Mouse (Mus musculus) midbrain, embryonic 15.5 days (tissue): ENCODE data around the gene Sytl3. TPM values are rescaled to one million over a fixed set of nuclear protein-coding genes. Genes with fewer than 3 reads are reported as not detected.

Experiments
- ATAC-seq: fragments of 200-750 bp; cut with Nextera tagmentation; replicated peaks from 2 replicates; pipeline ENCODE4 v1.8.0; 2017; ENCODE audit warnings: moderate TSS enrichment
- H3K27ac ChIP-seq: fragments of 300-500 bp; sonication (generic); 2 replicates; pipeline ENCODE4 v1.5.1; 2015; ENCODE audit warnings: mild to moderate bottlenecking, inconsistent platforms
- H3K27me3 ChIP-seq: fragments of 300-500 bp; sonication (generic); replicated peaks from 2 replicates; pipeline ENCODE4 v1.6.1; 2015; ENCODE audit warnings: inconsistent platforms
- H3K36me3 ChIP-seq: fragments of 300-500 bp; sonication (generic); replicated peaks from 2 replicates; pipeline ENCODE4 v1.6.1; 2015; ENCODE audit warnings: inconsistent platforms
- H3K4me1 ChIP-seq: fragments of 300-500 bp; sonication (generic); 2 replicates; pipeline ENCODE4 v1.6.1; 2015; ENCODE audit warnings: inconsistent platforms
- H3K4me2 ChIP-seq: fragments of 300-500 bp; sonication (generic); 2 replicates; pipeline ENCODE4 v1.6.1; 2015; ENCODE audit warnings: inconsistent platforms, mild to moderate bottlenecking, moderate library complexity
- H3K4me3 ChIP-seq: fragments of 300-500 bp; sonication (generic); 2 replicates; pipeline ENCODE4 v1.5.1; 2015; ENCODE audit warnings: mild to moderate bottlenecking, inconsistent platforms
- H3K9ac ChIP-seq: fragments of 300-500 bp; sonication (generic); 2 replicates; pipeline ENCODE4 v1.6.1; 2015; ENCODE audit warnings: mild to moderate bottlenecking, inconsistent platforms
- H3K9me3 ChIP-seq: fragments of 300-500 bp; sonication (generic); 2 replicates; pipeline ENCODE4 v1.6.1; 2016; ENCODE audit warnings: inconsistent platforms
- WGBS: fragments of 180-500 bp; shearing (Covaris S2); methylation state at CpG from one replicate; pipeline ENCODE4 v1.1.7; 2015; ENCODE audit warnings: mixed read lengths; 5-methylcytosine and 5-hydroxymethylcytosine counted together
- polyA plus RNA-seq: library from polyadenylated mRNA; unstranded; fragments of >200 nt; fragmentation: Nextera tagmentation; extraction: Ambion mirVana; gene quantifications from 2 replicates; pipeline ENCODE4 v1.2.1, GENCODE M21; 2015

Sytl3 gene
- polyA plus RNA-seq, 1 experiment from 2014 or later = 0.90 TPM

- Histone ChIP-seq H3K36me3 (no peaks in the 10 kb centered on the region), H3K4me3 (no peak overlapping the region), H3K27me3 (no peaks in the 10 kb centered on the region), H3K27ac (no peak overlapping the region), H3K4me1 (peaks cover 6% of the 10 kb centered on the region; the same call in 1 of the 2 replicates), H3K9ac (no peak overlapping the region), H3K4me2 (no peak overlapping the region), H3K9me3 (no peaks in the 10 kb centered on the region)
- 94% methylated on average over 12 of the region's 12 CpGs for WGBS
- no peak for ATAC-seq
Measured at GRCm38 (mm10) chr17:6734746-6735441, 76.0 kb downstream of the Sytl3 start.

DNA sequence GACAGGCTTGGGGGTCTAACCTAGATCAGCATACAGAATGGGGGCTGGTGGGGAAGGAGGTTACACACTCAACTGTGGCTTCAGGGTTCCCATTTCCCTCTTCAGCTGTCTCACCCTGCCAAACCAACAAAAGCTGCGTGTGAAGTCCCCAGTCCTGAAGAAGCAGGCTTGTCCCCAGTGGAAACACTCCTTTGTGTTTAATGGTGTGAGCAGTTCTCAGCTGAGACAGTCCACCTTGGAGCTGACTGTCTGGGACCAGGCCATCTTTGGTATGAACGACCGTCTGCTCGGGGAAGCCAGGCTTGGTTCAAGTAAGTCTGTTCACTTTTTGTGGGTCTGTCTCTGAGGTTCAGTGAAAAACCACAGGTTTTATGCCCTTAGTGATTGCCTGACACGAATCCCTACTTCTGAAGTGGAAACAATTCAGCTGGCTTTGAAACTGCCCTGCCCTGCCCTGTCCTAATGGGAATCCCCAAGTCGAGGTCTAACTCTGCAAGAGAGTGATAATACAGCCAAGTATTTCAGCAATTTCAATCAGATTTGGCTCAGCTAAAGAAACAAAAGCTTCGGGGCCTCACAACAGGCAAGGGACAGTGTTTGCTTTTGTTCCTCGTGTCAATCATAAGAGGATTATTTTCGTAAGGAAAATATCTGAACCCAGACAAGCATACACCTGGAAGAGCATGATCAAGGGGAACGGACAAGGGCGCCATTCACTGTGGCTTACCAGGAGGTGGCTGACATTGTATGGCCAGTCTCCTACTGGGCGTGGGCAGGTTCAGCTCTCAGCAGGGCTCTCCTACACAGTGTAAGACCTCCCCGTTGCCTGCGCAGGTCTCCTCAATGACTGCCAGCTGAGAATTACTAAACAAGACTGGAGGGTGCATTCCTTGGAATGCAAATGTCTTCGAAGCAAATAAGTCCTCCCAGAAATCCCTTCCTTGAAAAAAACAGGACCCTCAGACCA is 77.7 kb downstream of the Sytl3 start:
- Histone ChIP-seq H3K4me3 (no peak overlapping the region), H3K4me2 (no peak overlapping the region), H3K36me3 (no peaks in the 10 kb centered on the region), H3K9ac (no peak overlapping the region), H3K9me3 (no peaks in the 10 kb centered on the region), H3K27ac (no peak overlapping the region), H3K27me3 (no peaks in the 10 kb centered on the region), H3K4me1 (peaks cover 11% of the 10 kb centered on the region; the same call in 1 of the 2 replicates)
- WGBS = 23% methylated on average over 15 of the region's 15 CpGs
- ATAC-seq = no peak

GRCm38 (mm10) chr17:6737273-6737997 is 78.5 kb downstream of the Sytl3 start:
- ATAC-seq = no peak
- Histone ChIP-seq H3K36me3 (no peaks in the 10 kb centered on the region), H3K4me2 (no peak overlapping the region), H3K9me3 (no peaks in the 10 kb centered on the region), H3K4me3 (no peak overlapping the region), H3K4me1 (peaks cover 16% of the 10 kb centered on the region; the same call in 1 of the 2 replicates), H3K27ac (no peak overlapping the region), H3K9ac (no peak overlapping the region), H3K27me3 (no peaks in the 10 kb centered on the region)
- WGBS = 72% methylated on average over 12 of the region's 12 CpGs

GRCm38 (mm10) chr17:6738836-6739235 is 79.9 kb downstream of the Sytl3 start:
- no peak for ATAC-seq
- H3K9ac ChIP-seq = no peak overlapping the region
- no peak overlapping the region for H3K4me2 ChIP-seq
- WGBS = 91% methylated on average over 7 of the region's 7 CpGs
- H3K27me3 ChIP-seq = no peaks in the 10 kb centered on the region
- no peaks in the 10 kb centered on the region for H3K9me3 ChIP-seq
- no peaks in the 10 kb centered on the region for H3K36me3 ChIP-seq
- no peak overlapping the region for H3K4me3 ChIP-seq
- H3K27ac ChIP-seq = no peak overlapping the region
- H3K4me1 ChIP-seq = peaks cover 18% of the 10 kb centered on the region; the same call in 1 of the 2 replicates

- Histone ChIP-seq H3K36me3 (no peaks in the 10 kb centered on the region), H3K4me2 (no peak overlapping the region), H3K4me1 (peaks cover 18% of the 10 kb centered on the region; the same call in 1 of the 2 replicates), H3K4me3 (no peak overlapping the region), H3K27ac (no peak overlapping the region), H3K9me3 (no peaks in the 10 kb centered on the region), H3K27me3 (no peaks in the 10 kb centered on the region), H3K9ac (no peak overlapping the region)
- WGBS = 94% methylated on average over 13 of the region's 13 CpGs
- no peak for ATAC-seq
Measured at GRCm38 (mm10) chr17:6739266-6739665, 80.4 kb downstream of the Sytl3 start.

GRCm38 (mm10) chr17:6739756-6740155 is 80.9 kb downstream of the Sytl3 start:
- Histone ChIP-seq H3K27me3 (no peaks in the 10 kb centered on the region), H3K27ac (no peak overlapping the region), H3K9ac (no peak overlapping the region), H3K4me1 (peaks cover 18% of the 10 kb centered on the region; the same call in 1 of the 2 replicates), H3K4me2 (no peak overlapping the region), H3K9me3 (no peaks in the 10 kb centered on the region), H3K36me3 (no peaks in the 10 kb centered on the region), H3K4me3 (no peak overlapping the region)
- no peak for ATAC-seq
- 93% methylated on average over 15 of the region's 15 CpGs for WGBS

DNA sequence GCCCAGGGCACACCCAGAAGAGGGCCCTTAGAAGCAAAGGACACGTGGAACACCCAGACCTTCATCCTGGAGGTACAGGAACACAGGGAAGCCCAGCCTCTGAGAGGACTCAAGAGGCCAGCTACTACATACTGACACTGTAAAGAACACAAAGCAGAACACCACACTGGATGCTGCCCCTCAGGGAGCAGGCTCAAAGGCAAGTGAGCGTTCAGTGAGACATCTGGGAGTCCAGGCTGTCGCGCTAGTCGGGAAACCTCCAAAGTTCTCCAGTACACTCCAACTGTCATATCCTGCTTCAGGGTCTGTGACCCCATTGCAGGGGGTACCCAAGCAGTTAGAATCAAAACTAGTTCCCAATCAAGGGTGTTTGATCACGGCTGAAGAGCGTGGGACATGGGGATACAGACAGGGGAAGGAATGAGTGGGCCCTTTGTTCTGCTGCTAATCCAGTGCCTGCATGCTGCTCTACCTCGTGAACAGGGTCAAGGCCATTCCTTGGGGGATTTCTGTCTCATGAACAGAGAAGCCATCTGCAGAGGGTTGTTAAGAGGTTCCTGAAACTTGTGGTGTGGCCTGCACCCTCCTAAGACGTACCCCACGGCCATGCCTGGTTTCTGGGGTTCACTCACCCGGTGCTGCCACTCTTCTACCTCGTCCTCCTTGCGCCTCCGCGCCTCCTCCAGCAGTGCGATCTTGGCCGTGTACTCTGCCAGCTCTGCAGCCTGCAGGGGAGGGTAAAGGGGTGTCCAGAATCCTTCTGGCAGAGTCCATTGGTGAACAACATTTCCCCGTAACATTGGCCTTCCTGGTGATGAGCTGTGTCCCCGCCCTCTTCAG is 81.7 kb downstream of the Sytl3 start:
- Histone ChIP-seq H3K4me3 (no peak overlapping the region), H3K4me2 (no peak overlapping the region), H3K36me3 (no peaks in the 10 kb centered on the region), H3K27me3 (no peaks in the 10 kb centered on the region), H3K4me1 (peaks cover 21% of the 10 kb centered on the region), H3K9ac (no peak overlapping the region), H3K9me3 (no peaks in the 10 kb centered on the region), H3K27ac (no peak overlapping the region)
- ATAC-seq = no peak
- 64% methylated on average over 19 of the region's 19 CpGs for WGBS

DNA sequence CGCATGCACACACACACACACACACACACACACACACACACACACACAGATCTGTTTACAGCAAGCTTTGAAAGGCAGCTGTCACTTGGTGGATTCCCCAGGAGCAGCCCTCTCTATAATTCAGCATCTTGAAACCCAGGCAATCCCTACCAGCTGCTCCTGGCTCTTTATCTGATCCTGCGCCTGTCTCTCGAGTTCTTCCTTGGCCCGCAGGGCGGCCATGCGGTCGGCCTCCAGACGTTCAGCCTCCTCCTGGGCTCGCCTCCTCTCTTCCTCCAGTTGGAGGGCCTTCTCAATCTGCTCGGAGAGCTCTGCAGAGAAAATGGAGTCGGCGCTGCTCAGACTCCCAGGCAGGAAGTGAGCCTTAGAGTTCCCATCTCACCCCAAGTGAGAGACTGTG is 82.4 kb downstream of the Sytl3 start:
- 74% methylated on average over 12 of the region's 12 CpGs for WGBS
- peaks cover 28% of the 10 kb centered on the region for H3K4me1 ChIP-seq
- no peak overlapping the region for H3K4me2 ChIP-seq
- H3K4me3 ChIP-seq = no peak overlapping the region
- H3K27ac ChIP-seq = no peak overlapping the region
- H3K27me3 ChIP-seq = no peaks in the 10 kb centered on the region
- H3K36me3 ChIP-seq = no peaks in the 10 kb centered on the region
- no peaks in the 10 kb centered on the region for H3K9me3 ChIP-seq
- H3K9ac ChIP-seq = no peak overlapping the region
- no peak for ATAC-seq

DNA sequence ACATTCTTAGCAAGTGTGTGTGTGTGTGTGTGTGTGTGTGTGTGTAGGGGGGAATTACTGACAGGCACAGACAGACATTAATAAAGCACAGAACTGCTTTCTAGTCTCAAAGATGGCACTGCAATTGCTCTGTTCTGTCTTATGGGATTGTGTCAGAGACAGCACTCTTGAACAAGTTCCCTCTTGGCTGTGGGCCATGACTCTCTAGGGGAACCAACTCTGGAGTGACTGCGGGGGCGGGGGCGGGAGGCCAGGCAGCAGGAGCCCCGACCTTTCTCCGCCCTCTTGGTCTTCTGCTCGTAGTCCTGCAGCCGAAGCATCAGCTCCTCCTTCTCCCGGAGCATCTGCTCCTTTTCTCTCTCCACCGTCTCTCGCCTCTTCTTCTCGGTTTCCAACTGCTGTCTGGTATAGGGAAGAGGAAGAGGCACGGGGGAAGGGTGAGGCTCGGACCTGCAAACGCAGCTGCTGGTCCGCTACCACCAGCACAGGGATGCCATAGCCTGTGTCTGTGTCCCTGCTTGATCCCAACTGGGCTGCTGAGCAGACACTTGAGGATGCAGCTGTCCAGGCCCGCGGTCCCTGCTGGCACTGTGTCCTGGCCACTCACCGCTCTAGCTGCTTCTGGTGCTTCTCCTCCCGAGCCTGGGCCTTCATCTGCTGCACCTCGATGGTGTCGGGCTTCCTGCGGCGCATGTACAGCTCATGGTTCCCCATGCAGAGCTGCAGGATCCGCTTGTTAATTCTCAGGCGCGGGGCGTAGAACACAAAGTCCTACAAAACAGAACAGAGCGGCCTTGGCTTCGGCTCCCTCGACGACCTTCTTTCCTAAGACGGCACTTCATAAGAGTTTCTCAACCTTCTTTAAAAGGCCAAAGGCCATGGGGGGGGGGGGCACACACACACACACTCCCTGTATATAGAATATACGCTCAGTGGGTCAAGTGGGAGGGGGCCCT is 83.5 kb downstream of the Sytl3 start:
- Histone ChIP-seq H3K9ac (no peak overlapping the region), H3K27ac (no peak overlapping the region), H3K4me3 (no peak overlapping the region), H3K4me2 (no peak overlapping the region), H3K36me3 (no peaks in the 10 kb centered on the region), H3K27me3 (no peaks in the 10 kb centered on the region), H3K4me1 (peaks cover 34% of the 10 kb centered on the region), H3K9me3 (no peaks in the 10 kb centered on the region)
- 68% methylated on average over 33 of the region's 33 CpGs for WGBS
- ATAC-seq = no peak

DNA sequence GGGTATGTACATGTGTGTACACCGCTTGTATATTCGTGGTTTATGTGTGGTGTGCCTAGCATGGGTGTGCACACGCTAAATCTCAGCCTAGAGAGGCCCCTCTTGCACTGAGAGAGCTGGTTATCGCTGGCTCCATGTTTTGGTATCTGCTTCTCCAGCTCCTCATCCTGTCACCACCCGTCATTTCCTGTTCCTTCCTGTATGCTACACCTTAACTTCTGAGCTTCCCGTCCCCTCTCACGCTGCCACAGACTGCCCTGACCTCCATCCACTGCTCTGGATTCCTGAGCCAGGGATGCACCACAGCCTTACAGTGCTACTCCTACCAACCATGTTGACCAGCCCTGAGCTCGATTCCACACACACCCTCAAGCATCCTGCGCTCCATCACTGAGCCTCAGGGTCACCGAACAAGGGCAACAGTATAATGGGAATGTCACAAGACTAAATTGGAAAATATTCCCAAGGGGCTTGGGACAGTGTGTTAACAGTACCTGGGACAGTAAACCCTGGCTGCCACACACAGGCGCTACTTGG is 84.2 kb downstream of the Sytl3 start:
- H3K4me2 ChIP-seq = no peak overlapping the region
- no peak overlapping the region for H3K27ac ChIP-seq
- H3K4me1 ChIP-seq = peaks cover 41% of the 10 kb centered on the region
- H3K4me3 ChIP-seq = no peak overlapping the region
- no peak for ATAC-seq
- no peak overlapping the region for H3K9ac ChIP-seq
- H3K36me3 ChIP-seq = no peaks in the 10 kb centered on the region
- 90% methylated on average over 11 of the region's 11 CpGs for WGBS
- no peaks in the 10 kb centered on the region for H3K9me3 ChIP-seq
- H3K27me3 ChIP-seq = no peaks in the 10 kb centered on the region
